Mouse (Mus musculus) midbrain, embryonic 15.5 days (tissue): Measurements from ENCODE around the gene Trpm8. TPM values are rescaled to one million over a fixed set of nuclear protein-coding genes. Genes with fewer than 3 reads are reported as not detected.

Experiments
- ATAC-seq: fragments of 200-750 bp; cut with Nextera tagmentation; replicated peaks from 2 replicates; pipeline ENCODE4 v1.8.0; 2017; ENCODE audit warnings: moderate TSS enrichment
- H3K27ac ChIP-seq: fragments of 300-500 bp; sonication (generic); 2 replicates; pipeline ENCODE4 v1.5.1; 2015; ENCODE audit warnings: mild to moderate bottlenecking, inconsistent platforms
- H3K27me3 ChIP-seq: fragments of 300-500 bp; sonication (generic); replicated peaks from 2 replicates; pipeline ENCODE4 v1.6.1; 2015; ENCODE audit warnings: inconsistent platforms
- H3K36me3 ChIP-seq: fragments of 300-500 bp; sonication (generic); replicated peaks from 2 replicates; pipeline ENCODE4 v1.6.1; 2015; ENCODE audit warnings: inconsistent platforms
- H3K4me1 ChIP-seq: fragments of 300-500 bp; sonication (generic); 2 replicates; pipeline ENCODE4 v1.6.1; 2015; ENCODE audit warnings: inconsistent platforms
- H3K4me2 ChIP-seq: fragments of 300-500 bp; sonication (generic); 2 replicates; pipeline ENCODE4 v1.6.1; 2015; ENCODE audit warnings: inconsistent platforms, mild to moderate bottlenecking, moderate library complexity
- H3K4me3 ChIP-seq: fragments of 300-500 bp; sonication (generic); 2 replicates; pipeline ENCODE4 v1.5.1; 2015; ENCODE audit warnings: mild to moderate bottlenecking, inconsistent platforms
- H3K9ac ChIP-seq: fragments of 300-500 bp; sonication (generic); 2 replicates; pipeline ENCODE4 v1.6.1; 2015; ENCODE audit warnings: mild to moderate bottlenecking, inconsistent platforms
- H3K9me3 ChIP-seq: fragments of 300-500 bp; sonication (generic); 2 replicates; pipeline ENCODE4 v1.6.1; 2016; ENCODE audit warnings: inconsistent platforms
- WGBS: fragments of 180-500 bp; shearing (Covaris S2); methylation state at CpG from one replicate; pipeline ENCODE4 v1.1.7; 2015; ENCODE audit warnings: mixed read lengths; 5-methylcytosine and 5-hydroxymethylcytosine counted together
- polyA plus RNA-seq: library from polyadenylated mRNA; unstranded; fragments of >200 nt; fragmentation: Nextera tagmentation; extraction: Ambion mirVana; gene quantifications from 2 replicates; pipeline ENCODE4 v1.2.1, GENCODE M21; 2015

Trpm8 gene
- polyA plus RNA-seq, 1 experiment from 2014 or later = 0.10 TPM

- H3K4me1 ChIP-seq = peaks cover 22% of the 10 kb centered on the region
- no peaks in the 10 kb centered on the region for H3K27me3 ChIP-seq
- H3K4me2 ChIP-seq = no peak overlapping the region
- peaks cover 24% of the 10 kb centered on the region for H3K36me3 ChIP-seq
- WGBS = 97% methylated on average over 3 of the region's 3 CpGs
- no peak overlapping the region for H3K27ac ChIP-seq
- ATAC-seq = no peak
- no peaks in the 10 kb centered on the region for H3K9me3 ChIP-seq
- no peak overlapping the region for H3K9ac ChIP-seq
- H3K4me3 ChIP-seq = no peak overlapping the region
Measured at GRCm38 (mm10) chr1:88273326-88273725, 4.1 kb upstream of the Trpm8 start.

- Histone ChIP-seq H3K27me3 (no peaks in the 10 kb centered on the region), H3K4me2 (no peak overlapping the region), H3K4me1 (peaks cover 22% of the 10 kb centered on the region), H3K27ac (no peak overlapping the region), H3K4me3 (no peak overlapping the region), H3K36me3 (peaks cover 19% of the 10 kb centered on the region), H3K9me3 (no peaks in the 10 kb centered on the region), H3K9ac (no peak overlapping the region)
- WGBS = 84% methylated on average over 4 of the region's 4 CpGs
- ATAC-seq = no peak
Measured at GRCm38 (mm10) chr1:88273832-88274231, 3.6 kb upstream of the Trpm8 start.

GRCm38 (mm10) chr1:88274371-88275077 is 2.9 kb upstream of the Trpm8 start:
- Histone ChIP-seq H3K9me3 (no peaks in the 10 kb centered on the region), H3K4me1 (peaks cover 22% of the 10 kb centered on the region), H3K9ac (0 out of 2 replicates have a peak overlapping the region, but pooled peaks have one; percentile 0), H3K4me2 (no peak overlapping the region), H3K27ac (no peak overlapping the region), H3K36me3 (peaks cover 12% of the 10 kb centered on the region), H3K4me3 (no peak overlapping the region), H3K27me3 (no peaks in the 10 kb centered on the region)
- no peak for ATAC-seq
- WGBS = 75% methylated on average over 11 of the region's 11 CpGs

GRCm38 (mm10) chr1:88275078-88275680 is 2.3 kb upstream of the Trpm8 start:
- Histone ChIP-seq H3K4me1 (peaks cover 22% of the 10 kb centered on the region), H3K27ac (no peak overlapping the region), H3K9ac (no peak overlapping the region), H3K4me2 (no peak overlapping the region), H3K9me3 (no peaks in the 10 kb centered on the region), H3K36me3 (peaks cover 7% of the 10 kb centered on the region), H3K27me3 (no peaks in the 10 kb centered on the region), H3K4me3 (no peak overlapping the region)
- ATAC-seq = no peak
- 70% methylated on average over 13 of the region's 13 CpGs for WGBS

GRCm38 (mm10) chr1:88275698-88276523 is 1.6 kb upstream of the Trpm8 start:
- ATAC-seq = no peak
- Histone ChIP-seq H3K9me3 (no peaks in the 10 kb centered on the region), H3K4me1 (peaks cover 22% of the 10 kb centered on the region), H3K36me3 (peaks cover 7% of the 10 kb centered on the region), H3K27me3 (no peaks in the 10 kb centered on the region), H3K4me3 (peak overlapping the region; percentile 42), H3K27ac (no peak overlapping the region), H3K4me2 (peak overlapping the region; percentile 55), H3K9ac (peak overlapping the region; percentile 57)
- WGBS = 67% methylated on average over 13 of the region's 13 CpGs

- Histone ChIP-seq H3K9ac (peak overlapping the region; percentile 57), H3K4me3 (peak overlapping the region; percentile 42), H3K4me2 (peak overlapping the region; percentile 55), H3K4me1 (peaks cover 22% of the 10 kb centered on the region), H3K9me3 (peaks cover under 1% of the 10 kb centered on the region; the same call in 1 of the 2 replicates), H3K27ac (peak overlapping the region; percentile 64), H3K36me3 (peaks cover 7% of the 10 kb centered on the region), H3K27me3 (no peaks in the 10 kb centered on the region)
- ATAC-seq = peak; percentile 56
- WGBS = 22% methylated on average over 10 of the region's 10 CpGs
Measured at GRCm38 (mm10) chr1:88276524-88277097, 850 bp upstream of the Trpm8 start.

GRCm38 (mm10) chr1:88277818-88278511 is 504 bp downstream of the Trpm8 start:
- Histone ChIP-seq H3K9me3 (peaks cover 6% of the 10 kb centered on the region; the same call in 1 of the 2 replicates), H3K4me2 (peak overlapping the region; percentile 55), H3K27me3 (no peaks in the 10 kb centered on the region), H3K36me3 (peaks cover 7% of the 10 kb centered on the region), H3K4me3 (peak overlapping the region; percentile 42), H3K9ac (peak overlapping the region; percentile 57), H3K27ac (peak overlapping the region; percentile 64), H3K4me1 (peaks cover 22% of the 10 kb centered on the region)
- ATAC-seq = peak; percentile 24
- 63% methylated on average over 18 of the region's 18 CpGs for WGBS

GRCm38 (mm10) chr1:88279111-88280005 is 1.9 kb downstream of the Trpm8 start:
- 71% methylated on average over 9 of the region's 9 CpGs for WGBS

GRCm38 (mm10) chr1:88280006-88280690 is 2.7 kb downstream of the Trpm8 start:
- no peak overlapping the region for H3K9ac ChIP-seq
- H3K36me3 ChIP-seq = no peaks in the 10 kb centered on the region
- no peak overlapping the region for H3K4me3 ChIP-seq
- H3K4me2 ChIP-seq = no peak overlapping the region
- peaks cover 12% of the 10 kb centered on the region; the same call in 1 of the 2 replicates for H3K9me3 ChIP-seq
- no peak for ATAC-seq
- WGBS = 75% methylated on average over 15 of the region's 15 CpGs
- no peaks in the 10 kb centered on the region for H3K27me3 ChIP-seq
- H3K4me1 ChIP-seq = peaks cover 22% of the 10 kb centered on the region
- no peak overlapping the region for H3K27ac ChIP-seq

More at GRCm38 (mm10) chr1:88279111-88280005, 1.9 kb downstream of the Trpm8 start:
- H3K4me3 ChIP-seq = no peak overlapping the region
- no peak overlapping the region for H3K27ac ChIP-seq
- H3K4me2 ChIP-seq = no peak overlapping the region
- no peaks in the 10 kb centered on the region for H3K27me3 ChIP-seq
- H3K36me3 ChIP-seq = peaks cover 3% of the 10 kb centered on the region
- H3K9ac ChIP-seq = no peak overlapping the region
- no peak for ATAC-seq
- peaks cover 22% of the 10 kb centered on the region for H3K4me1 ChIP-seq
- H3K9me3 ChIP-seq = peaks cover 6% of the 10 kb centered on the region; the same call in 1 of the 2 replicates

GRCm38 (mm10) chr1:88282301-88282700 is 4.8 kb downstream of the Trpm8 start:
- Histone ChIP-seq H3K9ac (no peak overlapping the region), H3K4me1 (peaks cover 7% of the 10 kb centered on the region), H3K4me3 (no peak overlapping the region), H3K9me3 (peaks cover 26% of the 10 kb centered on the region), H3K27ac (no peak overlapping the region), H3K4me2 (no peak overlapping the region), H3K27me3 (no peaks in the 10 kb centered on the region), H3K36me3 (no peaks in the 10 kb centered on the region)
- 59% methylated on average over 3 of the region's 3 CpGs for WGBS
- ATAC-seq = no peak
